Mouse (Mus musculus) testis, adult 2 months (tissue): Measurements from ENCODE around the gene Mcrip1.

ENCODE experiments used
- CTCF ChIP-seq: fragments of 200-500 bp; IDR thresholded peaks from 2 replicates; pipeline ENCODE4 v1.5.1; 2012; ENCODE audit warnings: low read depth, mild to moderate bottlenecking, inconsistent platforms, low read length, moderate library complexity; ENCODE audit not compliant: control insufficient read depth, insufficient read depth, insufficient replicate concordance
- POLR2A ChIP-seq: fragments of 200-500 bp; IDR thresholded peaks from 2 replicates; pipeline ENCODE4 v1.6.1; 2012; ENCODE audit warnings: low read depth, mild to moderate bottlenecking, inconsistent platforms, low read length, moderate library complexity; ENCODE audit not compliant: control insufficient read depth

DNA sequence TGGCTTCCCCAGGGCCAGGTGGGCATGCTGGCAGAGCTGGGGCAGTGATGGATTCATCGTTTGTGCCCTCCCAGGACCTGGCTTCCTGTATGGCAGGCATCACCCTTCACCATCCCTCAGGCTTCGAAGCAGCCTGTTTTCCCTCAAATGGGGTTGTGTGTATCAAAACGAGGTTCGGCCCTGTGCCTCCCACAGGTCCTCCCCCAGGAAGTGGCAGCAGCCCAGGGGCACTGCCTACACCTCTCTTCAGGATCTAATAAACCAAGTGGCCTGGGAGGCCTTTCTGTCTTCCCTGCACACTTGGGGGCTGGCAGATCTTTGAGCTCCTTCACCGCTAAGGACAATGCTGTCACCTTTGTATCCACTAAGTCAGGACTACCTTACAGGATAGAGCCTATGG is 50.6 kb downstream of the Mcrip1 start:
- TF ChIP-seq CTCF (no peak), POLR2A (no peak)
